Mouse (Mus musculus) liver, adult (tissue): Measurements from ENCODE around the gene Susd2.

Experiments used
- GATA4 ChIP-seq: IDR thresholded peaks from 2 replicates; pipeline ENCODE4 v1.6.1; 2014; ENCODE audit warnings: mild to moderate bottlenecking, low read length; ENCODE audit not compliant: insufficient replicate concordance

The Susd2 gene

GRCm38 (mm10) chr10:75610486-75610885, 33.3 kb downstream of the Susd2 start:
- no peak for TF ChIP-seq GATA4

- TF ChIP-seq GATA4 = no peak
Observed at GRCm38 (mm10) chr10:75608975-75609374, 34.8 kb downstream of the Susd2 start.

- no peak for TF ChIP-seq GATA4
Observed at GRCm38 (mm10) chr10:75607253-75607652, 36.6 kb downstream of the Susd2 start.

GRCm38 (mm10) chr10:75605162-75605846, 38.5 kb downstream of the Susd2 start:
- TF ChIP-seq GATA4 = no peak

GRCm38 (mm10) chr10:75600189-75600730, 43.5 kb downstream of the Susd2 start:
- TF ChIP-seq GATA4 = no peak

- TF ChIP-seq GATA4 = no peak
Observed at GRCm38 (mm10) chr10:75595981-75596380, 47.8 kb downstream of the Susd2 start.

- TF ChIP-seq GATA4 = no peak
Observed at GRCm38 (mm10) chr10:75592585-75592984, 51.2 kb downstream of the Susd2 start.

- no peak for TF ChIP-seq GATA4
Observed at GRCm38 (mm10) chr10:75591211-75591894, 52.5 kb downstream of the Susd2 start.

GRCm38 (mm10) chr10:75589651-75590050, 54.2 kb downstream of the Susd2 start:
- no peak for TF ChIP-seq GATA4

GRCm38 (mm10) chr10:75589129-75589528, 54.7 kb downstream of the Susd2 start, which contains the start of gene Ggt5:
TSS of gene Ggt5 (plus strand) at chr10:75589340.
- no peak for TF ChIP-seq GATA4

- TF ChIP-seq GATA4 = no peak
Observed at GRCm38 (mm10) chr10:75588336-75588735, 55.5 kb downstream of the Susd2 start.

GRCm38 (mm10) chr10:75587781-75588180, 56.0 kb downstream of the Susd2 start:
- no peak; the same call in 1 of the 2 replicates for TF ChIP-seq GATA4
